Mouse (Mus musculus) MEL-GATA-1-ER (cell line): Measurements from ENCODE around the gene Clic4.
"Not testable (repeated sequence)": the region's sequence is repeated elsewhere in the genome, so short reads cannot be mapped to it uniquely, and the experiment has no call there.

ENCODE experiments used
- DNase-seq: peaks from one replicate; pipeline ENCODE4 v3.0.0-alpha.2; 2012; ENCODE audit warnings: low read depth; ENCODE audit errors: extremely low read depth

Clic4 gene

GRCm38 (mm10) chr4:135191604-135192003 lies 81.0 kb downstream of the Clic4 start:
- DNase-seq: no peak

- DNase-seq: no peak
Observed at GRCm38 (mm10) chr4:135191185-135191584, 81.4 kb downstream of the Clic4 start.

- DNase-seq: no peak
Observed at GRCm38 (mm10) chr4:135190364-135190763, 82.2 kb downstream of the Clic4 start.

- DNase-seq: no peak
Observed at GRCm38 (mm10) chr4:135189452-135190008, 83.1 kb downstream of the Clic4 start.

GRCm38 (mm10) chr4:135184277-135184676 lies 88.3 kb downstream of the Clic4 start:
- DNase-seq: not testable (repeated sequence)

- DNase-seq: peak; percentile 66
Observed at GRCm38 (mm10) chr4:135181819-135182218, 90.8 kb downstream of the Clic4 start.

- DNase-seq: no peak
Observed at GRCm38 (mm10) chr4:135179077-135179481, 93.5 kb downstream of the Clic4 start.

- no peak for DNase-seq
Observed at GRCm38 (mm10) chr4:135177568-135177967, 95.0 kb downstream of the Clic4 start.

- no peak for DNase-seq
Observed at GRCm38 (mm10) chr4:135175406-135176120, 97.1 kb downstream of the Clic4 start.

GRCm38 (mm10) chr4:135171304-135171875 lies 101.2 kb downstream of the Clic4 start:
- DNase-seq: peak; percentile 52

- DNase-seq: no peak
Observed at GRCm38 (mm10) chr4:135169501-135169900, 103.1 kb downstream of the Clic4 start.

GRCm38 (mm10) chr4:135169096-135169495 lies 103.5 kb downstream of the Clic4 start:
- DNase-seq: no peak

- DNase-seq: peak; percentile 74
Observed at GRCm38 (mm10) chr4:135167816-135168527, 104.6 kb downstream of the Clic4 start.

- DNase-seq: no peak
Observed at GRCm38 (mm10) chr4:135166413-135167225, 106.0 kb downstream of the Clic4 start.

GRCm38 (mm10) chr4:135165761-135166160 lies 106.9 kb downstream of the Clic4 start:
- DNase-seq: no peak
